ENCODE assay signal across 8 mouse cellular contexts in genomic region chr3:107932128-107932527, GRCm38 (mm10). TPM values are rescaled to one million over a fixed set of nuclear protein-coding genes. Genes with fewer than 3 reads are reported as not detected.
DNase-seq lines count a peak whose midpoint lies in the region; ATAC-seq and TF ChIP-seq lines count a peak whose summit lies in the region.
"Had no signal": no experiment of that assay in that cellular context is flagged by ENCODE, and none has a peak within 500 bp of the region (broad histone marks: within the 10 kb centered on the region; RNA-seq: fewer than 3 reads in every experiment).

No protein-coding gene starts in this region.

- DNase-seq in kidney, adult 2 months = peak; percentile 71
- no peak for DNase-seq in cerebellum, adult 9-10 months
- no peak for DNase-seq in liver

- TF ChIP-seq POLR2A in kidney, adult 2 months (IDR thresholded peaks at IDR 0.05; ENCODE audit: low read depth, low read length) = no peak

- H3K9me3 ChIP-seq in kidney, embryonic 14.5 days (ENCODE audit: control insufficient read depth, low read length) = no peaks in the 10 kb centered on the region
- no peaks in the 10 kb centered on the region for H3K9me3 ChIP-seq in forebrain, embryonic 15.5 days
- H3K9me3 ChIP-seq in intestine, embryonic 16.5 days (ENCODE audit: control insufficient read depth, low read length) = no peaks in the 10 kb centered on the region
- H3K9me3 ChIP-seq in neural tube, embryonic 12.5 days = no peaks in the 10 kb centered on the region

- no peak overlapping the region for H3K9ac ChIP-seq in kidney, embryonic 14.5 days (ENCODE audit: low read depth, low read length)
- H3K9ac ChIP-seq in forebrain, embryonic 15.5 days (replicated peaks) = no peak overlapping the region
- H3K9ac ChIP-seq in intestine, embryonic 16.5 days (ENCODE audit: low read depth, low read length) = no peak overlapping the region
- H3K9ac ChIP-seq in neural tube, embryonic 12.5 days = no peak overlapping the region

- no peaks in the 10 kb centered on the region for H3K27me3 ChIP-seq in kidney, adult 2 months (replicated peaks; ENCODE audit: control insufficient read depth, insufficient read depth, low read length)
- no peaks in the 10 kb centered on the region for H3K27me3 ChIP-seq in kidney, embryonic 14.5 days (ENCODE audit: control insufficient read depth, insufficient read depth, low read length)
- no peaks in the 10 kb centered on the region for H3K27me3 ChIP-seq in forebrain, embryonic 15.5 days
- no peaks in the 10 kb centered on the region for H3K27me3 ChIP-seq in intestine, embryonic 16.5 days (replicated peaks; ENCODE audit: control insufficient read depth, insufficient read depth, low read length)
- no peaks in the 10 kb centered on the region for H3K27me3 ChIP-seq in neural tube, embryonic 12.5 days (replicated peaks)

- no peak overlapping the region for H3K4me3 ChIP-seq in kidney, adult 2 months (ENCODE audit: insufficient read depth, low read depth, low read length)
- no peak overlapping the region for H3K4me3 ChIP-seq in kidney, embryonic 14.5 days (ENCODE audit: low read length)
- H3K4me3 ChIP-seq in forebrain, embryonic 15.5 days = no peak overlapping the region
- H3K4me3 ChIP-seq in intestine, embryonic 16.5 days (ENCODE audit: low read length) = no peak overlapping the region
- H3K4me3 ChIP-seq in neural tube, embryonic 12.5 days = no peak overlapping the region

- ATAC-seq in kidney, embryonic 14.5 days (ENCODE audit: low FRiP score, low TSS enrichment) = no peak
- ATAC-seq in forebrain, embryonic 15.5 days (replicated peaks) = peak; percentile 12
- peak; percentile 66 for ATAC-seq in intestine, embryonic 16.5 days
- ATAC-seq in neural tube, embryonic 12.5 days (ENCODE audit: low FRiP score, low read depth) = peak; percentile 23; the same call in 1 of the 2 replicates

- no peak for TF ChIP-seq CTCF in kidney, adult 2 months (conservative IDR thresholded peaks at IDR 0.05; ENCODE audit: insufficient read depth, insufficient read length, low read depth, low read length)

- H3K4me1 ChIP-seq in kidney, adult 2 months (ENCODE audit: control insufficient read depth, insufficient read depth, low read length) = peaks cover 4% of the 10 kb centered on the region; the same call in 1 of the 2 replicates
- peaks cover 7% of the 10 kb centered on the region; the same call in 1 of the 2 replicates for H3K4me1 ChIP-seq in kidney, embryonic 14.5 days (ENCODE audit: control insufficient read depth, insufficient read depth, low read length)
- H3K4me1 ChIP-seq in forebrain, embryonic 15.5 days = peaks cover 26% of the 10 kb centered on the region
- H3K4me1 ChIP-seq in intestine, embryonic 16.5 days (ENCODE audit: control insufficient read depth, insufficient read depth, low read length) = 0 out of 2 replicates have a peak, but pooled peaks cover 6% of the 10 kb centered on the region
- H3K4me1 ChIP-seq in neural tube, embryonic 12.5 days = peaks cover 20% of the 10 kb centered on the region

- no peak overlapping the region for H3K27ac ChIP-seq in kidney, adult 2 months (ENCODE audit: insufficient read depth, low read depth, low read length)
- no peak overlapping the region for H3K27ac ChIP-seq in kidney, embryonic 14.5 days (ENCODE audit: low read depth, low read length)
- H3K27ac ChIP-seq in forebrain, embryonic 15.5 days (replicated peaks) = 0 out of 2 replicates have a peak overlapping the region, but pooled peaks have one; percentile 7
- no peak overlapping the region for H3K27ac ChIP-seq in intestine, embryonic 16.5 days (ENCODE audit: low read length)
- H3K27ac ChIP-seq in neural tube, embryonic 12.5 days = no peak overlapping the region

- no peak overlapping the region for H3K4me2 ChIP-seq in kidney, embryonic 14.5 days (replicated peaks; ENCODE audit: low read depth, low read length)
- H3K4me2 ChIP-seq in forebrain, embryonic 15.5 days (replicated peaks) = no peak overlapping the region
- no peak overlapping the region for H3K4me2 ChIP-seq in intestine, embryonic 16.5 days (ENCODE audit: low read depth, low read length)
- H3K4me2 ChIP-seq in neural tube, embryonic 12.5 days (replicated peaks) = no peak overlapping the region

- H3K36me3 ChIP-seq in kidney, adult 2 months (ENCODE audit: control insufficient read depth, insufficient read depth, low read length) = no peaks in the 10 kb centered on the region
- H3K36me3 ChIP-seq in kidney, embryonic 14.5 days (ENCODE audit: control insufficient read depth, insufficient read depth, low read length) = no peaks in the 10 kb centered on the region
- H3K36me3 ChIP-seq in forebrain, embryonic 15.5 days = no peaks in the 10 kb centered on the region
- no peaks in the 10 kb centered on the region for H3K36me3 ChIP-seq in intestine, embryonic 16.5 days (ENCODE audit: control insufficient read depth, insufficient read depth, low read length)
- no peaks in the 10 kb centered on the region for H3K36me3 ChIP-seq in neural tube, embryonic 12.5 days

- WGBS in kidney, adult 2 months = 61% methylated on average over 6 of the region's 6 CpGs
- WGBS in kidney, embryonic 14.5 days = 80% methylated on average over 6 of the region's 6 CpGs
- 66% methylated on average over 6 of the region's 6 CpGs for WGBS in forebrain, embryonic 15.5 days
- WGBS in intestine, embryonic 16.5 days = 63% methylated on average over 6 of the region's 6 CpGs
- WGBS in neural tube, embryonic 12.5 days = 83% methylated on average over 6 of the region's 6 CpGs

RNA-seq across cellular contexts. Expression of gene Gstm7, which starts 0.5 kb away (rescaled TPM):
- 24.5 and 28.1 TPM in 2 replicates for polyA plus RNA-seq in kidney, adult 2 months (2012; rRNA removed)
- polyA plus RNA-seq in kidney, embryonic 14.5 days (2014; fragmentation: Nextera tagmentation; extraction: Ambion mirVana) = 18.6 and 22.6 TPM in 2 replicates
- 74.8 and 81.6 TPM in 2 replicates for polyA plus RNA-seq in forebrain, embryonic 15.5 days (2015; fragmentation: Nextera tagmentation; extraction: Ambion mirVana)
- 32.2 and 32.7 TPM in 2 replicates for polyA plus RNA-seq in intestine, embryonic 16.5 days (2015; fragmentation: Nextera tagmentation; extraction: Ambion mirVana)
- polyA plus RNA-seq in neural tube, embryonic 12.5 days (2016; fragmentation: Nextera tagmentation; extraction: Ambion mirVana) = 76.8 and 79.0 TPM in 2 replicates

RNA-seq across cellular contexts. Expression of gene Gstm6, which starts 11.4 kb away (rescaled TPM):
- 2.5 and 4.3 TPM in 2 replicates for polyA plus RNA-seq in kidney, adult 2 months (2012; rRNA removed)
- polyA plus RNA-seq in kidney, embryonic 14.5 days (2014; fragmentation: Nextera tagmentation; extraction: Ambion mirVana) = 4.4 and 5.7 TPM in 2 replicates
- 10.9 and 12.6 TPM in 2 replicates for polyA plus RNA-seq in forebrain, embryonic 15.5 days (2015; fragmentation: Nextera tagmentation; extraction: Ambion mirVana)
- polyA plus RNA-seq in intestine, embryonic 16.5 days (2015; fragmentation: Nextera tagmentation; extraction: Ambion mirVana) = 17.9 and 22.0 TPM in 2 replicates
- 7.2 and 8.7 TPM in 2 replicates for polyA plus RNA-seq in neural tube, embryonic 12.5 days (2016; fragmentation: Nextera tagmentation; extraction: Ambion mirVana)

RNA-seq across cellular contexts. Expression of gene Gstm5, which starts 36.5 kb away (rescaled TPM):
- 172 and 198 TPM in 2 replicates for polyA plus RNA-seq in kidney, adult 2 months (2012; rRNA removed)
- 174 and 223 TPM in 2 replicates for polyA plus RNA-seq in kidney, embryonic 14.5 days (2014; fragmentation: Nextera tagmentation; extraction: Ambion mirVana)
- polyA plus RNA-seq in forebrain, embryonic 15.5 days (2015; fragmentation: Nextera tagmentation; extraction: Ambion mirVana) = 175 and 184 TPM in 2 replicates
- 168 and 171 TPM in 2 replicates for polyA plus RNA-seq in intestine, embryonic 16.5 days (2015; fragmentation: Nextera tagmentation; extraction: Ambion mirVana)
- 204 and 216 TPM in 2 replicates for polyA plus RNA-seq in neural tube, embryonic 12.5 days (2016; fragmentation: Nextera tagmentation; extraction: Ambion mirVana)

RNA-seq across cellular contexts. Expression of gene Gstm3, which starts 37.0 kb away (rescaled TPM):
- 0.41 and 0.63 TPM in 2 replicates for polyA plus RNA-seq in kidney, adult 2 months (2012; rRNA removed)
- polyA plus RNA-seq in kidney, embryonic 14.5 days (2014; fragmentation: Nextera tagmentation; extraction: Ambion mirVana) = 0.16 TPM in 1 of 2 replicates, not detected in the other
- polyA plus RNA-seq in forebrain, embryonic 15.5 days (2015; fragmentation: Nextera tagmentation; extraction: Ambion mirVana) = not detected in 2 replicates
- 160 and 183 TPM in 2 replicates for polyA plus RNA-seq in intestine, embryonic 16.5 days (2015; fragmentation: Nextera tagmentation; extraction: Ambion mirVana)
- not detected in 2 replicates for polyA plus RNA-seq in neural tube, embryonic 12.5 days (2016; fragmentation: Nextera tagmentation; extraction: Ambion mirVana)
- polyA plus RNA-seq: embryonic facial prominence, embryonic 11.5 days had no signal

RNA-seq across cellular contexts. Expression of gene Gstm2, which starts 54.1 kb away (rescaled TPM):
- 190 and 212 TPM in 2 replicates for polyA plus RNA-seq in kidney, adult 2 months (2012; rRNA removed)
- 76.2 and 79.8 TPM in 2 replicates for polyA plus RNA-seq in kidney, embryonic 14.5 days (2014; fragmentation: Nextera tagmentation; extraction: Ambion mirVana)
- polyA plus RNA-seq in forebrain, embryonic 15.5 days (2015; fragmentation: Nextera tagmentation; extraction: Ambion mirVana) = 4.3 and 4.5 TPM in 2 replicates
- polyA plus RNA-seq in intestine, embryonic 16.5 days (2015; fragmentation: Nextera tagmentation; extraction: Ambion mirVana) = 207 and 212 TPM in 2 replicates
- 14.3 and 14.4 TPM in 2 replicates for polyA plus RNA-seq in neural tube, embryonic 12.5 days (2016; fragmentation: Nextera tagmentation; extraction: Ambion mirVana)
